Mouse (Mus musculus) erythroblast, embryonic 14.5 days (primary cell): ENCODE results near the gene Tedc1.

Experiments
- GATA1 ChIP-seq: IDR thresholded peaks from 2 replicates; pipeline ENCODE4 v1.6.1; 2012; ENCODE audit warnings: low read length, inconsistent platforms, mixed read lengths
- TAL1 ChIP-seq: IDR thresholded peaks from 3 replicates; pipeline ENCODE4 v1.6.1; 2012; ENCODE audit warnings: low read length, inconsistent platforms, mixed read lengths

GRCm38 (mm10) chr12:113168031-113168536 lies 11.9 kb downstream of the Tedc1 start:
- TF ChIP-seq GATA1 (no peak), TAL1 (no peak)
